Mouse (Mus musculus): ENCODE data around the gene Glul.

DNA sequence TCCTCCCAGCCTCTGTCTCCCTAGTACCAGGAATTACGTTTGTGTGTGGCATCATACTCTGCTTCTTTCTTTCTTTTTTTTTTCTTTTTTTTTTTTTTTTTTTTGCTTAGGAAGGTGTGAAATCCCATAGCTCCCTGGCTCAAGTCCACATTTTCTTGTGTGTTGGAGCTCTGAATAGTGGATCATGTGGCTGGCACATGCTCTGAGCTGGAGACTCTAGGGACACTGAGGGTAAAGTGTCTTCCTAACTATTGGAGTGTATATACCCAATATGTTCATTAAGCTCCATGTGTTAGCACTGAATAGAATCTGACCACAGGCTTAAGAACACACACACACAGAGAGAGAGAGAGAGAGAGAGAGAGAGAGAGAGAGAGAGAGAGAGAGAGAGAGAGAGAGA is 34.0 kb downstream of the Glul start:
- no peak for TF ChIP-seq CTCF (IDR thresholded peaks at IDR 0.05; ENCODE audit: low read depth)
- no peak for TF ChIP-seq EP300 (IDR thresholded peaks at IDR 0.05; ENCODE audit: low read depth)
